ENCODE assay signal across 14 mouse cellular contexts in genomic region chr19:7176041-7176696, GRCm38 (mm10). TPM values are rescaled to one million over a fixed set of nuclear protein-coding genes. Genes with fewer than 3 reads are reported as not detected.
A peak's percentile ranks its signal among the peaks of the same experiment; 100 is the strongest.
DNase-seq lines count a peak whose midpoint lies in the region; ATAC-seq lines count a peak whose summit lies in the region.
"Had no signal": no experiment of that assay in that cellular context is flagged by ENCODE, and none has a peak within 500 bp of the region (broad histone marks: within the 10 kb centered on the region; RNA-seq: fewer than 3 reads in every experiment).

No protein-coding gene starts in this region.

- no peak overlapping the region for H3K9ac ChIP-seq in hindbrain, embryonic 11.5 days (ENCODE audit: low read depth, low read length)
- H3K9ac ChIP-seq in neural tube, embryonic 13.5 days: no peak overlapping the region; the same call in 1 of the 2 replicates
- peak overlapping the region; percentile 29; the same call in 1 of the 2 replicates for H3K9ac ChIP-seq in forebrain, embryonic 14.5 days (ENCODE audit: low read length)
- no peak overlapping the region for H3K9ac ChIP-seq in stomach, embryonic 14.5 days (replicated peaks; ENCODE audit: low read depth, low read length)
- H3K9ac ChIP-seq: heart, embryonic 15.5 days; liver, postnatal 0 days had no signal

- H3K27ac ChIP-seq in hindbrain, embryonic 10.5 days: peak overlapping the region; percentile 62; the same call in 1 of the 2 replicates
- no peak overlapping the region for H3K27ac ChIP-seq in hindbrain, embryonic 11.5 days (ENCODE audit: low read depth, low read length)
- no peak overlapping the region for H3K27ac ChIP-seq in neural tube, embryonic 13.5 days (replicated peaks)
- no peak overlapping the region; the same call in 1 of the 2 replicates for H3K27ac ChIP-seq in forebrain, embryonic 14.5 days (ENCODE audit: low read depth, low read length)
- H3K27ac ChIP-seq in stomach, embryonic 14.5 days (ENCODE audit: low read length): no peak overlapping the region
- H3K27ac ChIP-seq: heart, embryonic 15.5 days had no signal

- DNase-seq in hindbrain, embryonic 10.5 days (ENCODE audit: low spot score): no peak
- no peak for DNase-seq in hindbrain, embryonic 11.5 days (ENCODE audit: low spot score)
- no peak for DNase-seq in neural tube, embryonic 10.5 days (ENCODE audit: extremely low spot score, low spot score)
- peak; percentile 87 for DNase-seq in forebrain, embryonic 14.5 days (ENCODE audit: low spot score)
- no peak for DNase-seq in layer of hippocampus, postnatal 36 days
- no peak for DNase-seq in layer of hippocampus, adult 8-10 months (ENCODE audit: low spot score in 2 of 2)
- DNase-seq: cerebellum, adult 9-10 months; liver, postnatal 0 days; thymus, postnatal 4 days had no signal

- WGBS in hindbrain, embryonic 10.5 days: 12% methylated on average over 11 of the region's 11 CpGs
- 10% methylated on average over 11 of the region's 11 CpGs for WGBS in hindbrain, embryonic 11.5 days
- 8% methylated on average over 11 of the region's 11 CpGs for WGBS in neural tube, embryonic 13.5 days
- WGBS in forebrain, embryonic 14.5 days: 3% methylated on average over 11 of the region's 11 CpGs
- 11% methylated on average over 11 of the region's 11 CpGs for WGBS in stomach, embryonic 14.5 days

- H3K36me3 ChIP-seq in hindbrain, embryonic 10.5 days: no peaks in the 10 kb centered on the region
- no peaks in the 10 kb centered on the region for H3K36me3 ChIP-seq in hindbrain, embryonic 11.5 days (ENCODE audit: control insufficient read depth, insufficient read depth, low read length)
- no peaks in the 10 kb centered on the region for H3K36me3 ChIP-seq in neural tube, embryonic 13.5 days
- H3K36me3 ChIP-seq in forebrain, embryonic 14.5 days (ENCODE audit: control insufficient read depth, insufficient read depth, low read length): no peaks in the 10 kb centered on the region
- H3K36me3 ChIP-seq in stomach, embryonic 14.5 days (ENCODE audit: control insufficient read depth, insufficient read depth, low read length): no peaks in the 10 kb centered on the region
- H3K36me3 ChIP-seq: heart, embryonic 15.5 days had no signal

- no peak overlapping the region for H3K4me2 ChIP-seq in hindbrain, embryonic 11.5 days (replicated peaks; ENCODE audit: low read depth, low read length)
- no peak overlapping the region for H3K4me2 ChIP-seq in neural tube, embryonic 13.5 days
- no peak overlapping the region for H3K4me2 ChIP-seq in forebrain, embryonic 14.5 days (ENCODE audit: low read length)
- H3K4me2 ChIP-seq in stomach, embryonic 14.5 days (replicated peaks; ENCODE audit: low read depth, low read length): no peak overlapping the region
- H3K4me2 ChIP-seq: heart, embryonic 15.5 days had no signal

- H3K9me3 ChIP-seq in hindbrain, embryonic 10.5 days: no peaks in the 10 kb centered on the region
- H3K9me3 ChIP-seq in hindbrain, embryonic 11.5 days (ENCODE audit: control insufficient read depth, low read length): no peaks in the 10 kb centered on the region
- H3K9me3 ChIP-seq in neural tube, embryonic 13.5 days: no peaks in the 10 kb centered on the region
- no peaks in the 10 kb centered on the region for H3K9me3 ChIP-seq in forebrain, embryonic 14.5 days (replicated peaks; ENCODE audit: control insufficient read depth, low read length)
- H3K9me3 ChIP-seq in stomach, embryonic 14.5 days (ENCODE audit: control insufficient read depth, low read depth, low read length): no peaks in the 10 kb centered on the region
- H3K9me3 ChIP-seq: heart, embryonic 15.5 days had no signal

- peaks cover 77% of the 10 kb centered on the region for H3K27me3 ChIP-seq in hindbrain, embryonic 10.5 days (ENCODE audit: insufficient read depth, poor library complexity, severe bottlenecking)
- H3K27me3 ChIP-seq in hindbrain, embryonic 11.5 days (ENCODE audit: control insufficient read depth, insufficient read depth, low read length): peaks cover 3% of the 10 kb centered on the region
- H3K27me3 ChIP-seq in neural tube, embryonic 13.5 days: peaks cover 59% of the 10 kb centered on the region
- H3K27me3 ChIP-seq in forebrain, embryonic 14.5 days (replicated peaks; ENCODE audit: control insufficient read depth, insufficient read depth, low read length): no peaks in the 10 kb centered on the region
- H3K27me3 ChIP-seq in stomach, embryonic 14.5 days (ENCODE audit: control insufficient read depth, insufficient read depth, low read length): no peaks in the 10 kb centered on the region

- no peak overlapping the region for H3K4me3 ChIP-seq in hindbrain, embryonic 10.5 days
- H3K4me3 ChIP-seq in hindbrain, embryonic 11.5 days (ENCODE audit: low read depth, low read length): no peak overlapping the region
- H3K4me3 ChIP-seq in neural tube, embryonic 13.5 days: no peak overlapping the region
- no peak overlapping the region for H3K4me3 ChIP-seq in forebrain, embryonic 14.5 days (ENCODE audit: low read depth, low read length)
- H3K4me3 ChIP-seq in stomach, embryonic 14.5 days (ENCODE audit: low read depth, low read length): no peak overlapping the region
- H3K4me3 ChIP-seq: erythroblast, embryonic 14.5 days; heart, embryonic 15.5 days had no signal

- H3K4me1 ChIP-seq in hindbrain, embryonic 10.5 days (replicated peaks): peaks cover 68% of the 10 kb centered on the region
- H3K4me1 ChIP-seq in hindbrain, embryonic 11.5 days (replicated peaks; ENCODE audit: control insufficient read depth, insufficient read depth, low read length): peaks cover 19% of the 10 kb centered on the region
- H3K4me1 ChIP-seq in neural tube, embryonic 13.5 days (replicated peaks): peaks cover 66% of the 10 kb centered on the region
- peaks cover 45% of the 10 kb centered on the region for H3K4me1 ChIP-seq in forebrain, embryonic 14.5 days (ENCODE audit: control insufficient read depth, insufficient read depth, low read length)
- H3K4me1 ChIP-seq in stomach, embryonic 14.5 days (ENCODE audit: control insufficient read depth, insufficient read depth, low read length): peaks cover 22% of the 10 kb centered on the region

- ATAC-seq in hindbrain, embryonic 11.5 days (ENCODE audit: low FRiP score): no peak
- 0 out of 2 replicates have a peak, but pooled peaks have one; percentile 5 for ATAC-seq in neural tube, embryonic 13.5 days (ENCODE audit: low read depth)
- ATAC-seq in forebrain, embryonic 14.5 days: peak; percentile 47
- 0 out of 2 replicates have a peak, but pooled peaks have one; percentile 11 for ATAC-seq in stomach, embryonic 14.5 days (ENCODE audit: insufficient number of reproducible peaks, insufficient read depth, low FRiP score, low read depth)
- ATAC-seq: intestine, postnatal 0 days; liver, postnatal 0 days had no signal

RNA-seq across cellular contexts. Expression of gene Otub1, which starts 29.9 kb away (rescaled TPM):
- 273 and 309 TPM in 2 replicates for polyA plus RNA-seq in hindbrain, embryonic 10.5 days (2016; fragmentation: Nextera tagmentation; extraction: Ambion mirVana)
- polyA plus RNA-seq in hindbrain, embryonic 11.5 days (2014; fragmentation: Nextera tagmentation; extraction: Ambion mirVana): 246 and 250 TPM in 2 replicates
- 227 and 243 TPM in 2 replicates for polyA plus RNA-seq in neural tube, embryonic 13.5 days (2015; fragmentation: Nextera tagmentation; extraction: Ambion mirVana)
- polyA plus RNA-seq in forebrain, embryonic 14.5 days (2014; fragmentation: Nextera tagmentation; extraction: Ambion mirVana): 262 TPM in 2 replicates
- polyA plus RNA-seq in stomach, embryonic 14.5 days (2014; fragmentation: Nextera tagmentation; extraction: Ambion mirVana): 222 and 238 TPM in 2 replicates
- 100 to 1,000 TPM; 282 to 286 TPM for total RNA-seq in layer of hippocampus, postnatal 36 days (2021)
- 100 to 1,000 TPM; 277 to 297 (median 291) TPM for total RNA-seq in layer of hippocampus, adult 8-10 months (2022)

RNA-seq across cellular contexts. Expression of gene Cox8a, which starts 41.2 kb away (rescaled TPM):
- 914 and 944 TPM in 2 replicates for polyA plus RNA-seq in hindbrain, embryonic 10.5 days (2016; fragmentation: Nextera tagmentation; extraction: Ambion mirVana)
- 762 and 780 TPM in 2 replicates for polyA plus RNA-seq in hindbrain, embryonic 11.5 days (2014; fragmentation: Nextera tagmentation; extraction: Ambion mirVana)
- polyA plus RNA-seq in neural tube, embryonic 13.5 days (2015; fragmentation: Nextera tagmentation; extraction: Ambion mirVana): 918 and 1,011 TPM in 2 replicates
- polyA plus RNA-seq in forebrain, embryonic 14.5 days (2014; fragmentation: Nextera tagmentation; extraction: Ambion mirVana): 772 and 935 TPM in 2 replicates
- 1,044 and 1,144 TPM in 2 replicates for polyA plus RNA-seq in stomach, embryonic 14.5 days (2014; fragmentation: Nextera tagmentation; extraction: Ambion mirVana)
- total RNA-seq in layer of hippocampus, postnatal 36 days (2021): 1,000 to 10,000 TPM; 1,005 to 1,018 TPM
- total RNA-seq in layer of hippocampus, adult 8-10 months (2022): 1,000 to 10,000 TPM; 1,017 to 1,089 (median 1,062) TPM
